13 mouse cellular contexts compared by ENCODE assay signal in the genomic region with DNA sequence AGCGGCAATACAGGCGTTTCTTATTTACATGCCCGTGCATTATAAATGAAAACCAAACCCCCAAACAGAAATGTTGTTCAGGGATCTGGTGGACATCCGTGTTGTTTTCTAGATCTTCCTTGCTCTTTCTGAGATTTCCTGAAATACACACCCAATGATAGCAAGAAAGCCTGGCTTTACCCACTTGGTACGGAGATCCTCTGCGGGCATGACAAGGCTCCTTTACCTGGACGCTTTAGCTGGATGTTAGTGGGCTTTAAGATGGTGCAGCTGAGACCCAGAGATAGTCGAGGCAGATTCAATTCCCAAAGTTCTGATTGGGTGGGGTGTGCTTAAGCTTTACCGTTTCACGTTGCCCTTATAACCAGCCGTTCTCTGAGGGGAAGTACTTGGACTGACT. TPM values are rescaled to one million over a fixed set of nuclear protein-coding genes. Genes with fewer than 3 reads are reported as not detected.
A peak's percentile ranks its signal among the peaks of the same experiment; 100 is the strongest.
DNase-seq lines count a peak whose midpoint lies in the region; ATAC-seq and TF ChIP-seq lines count a peak whose summit lies in the region.
"Had no signal": no experiment of that assay in that cellular context is flagged by ENCODE, and none has a peak within 500 bp of the region (broad histone marks: within the 10 kb centered on the region; RNA-seq: fewer than 3 reads in every experiment).

No protein-coding gene starts in this region.

- no peaks in the 10 kb centered on the region for H3K4me1 ChIP-seq in forebrain, postnatal 0 days (ENCODE audit: insufficient read depth)
- H3K4me1 ChIP-seq in forebrain, embryonic 11.5 days (replicated peaks; ENCODE audit: control insufficient read depth, insufficient read depth, low read length) = 0 out of 2 replicates have a peak, but pooled peaks cover 2% of the 10 kb centered on the region
- peaks cover 12% of the 10 kb centered on the region; the same call in 1 of the 2 replicates for H3K4me1 ChIP-seq in kidney, postnatal 0 days (replicated peaks; ENCODE audit: insufficient read depth, low read length)
- H3K4me1 ChIP-seq in embryonic facial prominence, embryonic 14.5 days (ENCODE audit: control insufficient read depth, insufficient read depth, low read length) = peaks cover 3% of the 10 kb centered on the region; the same call in 1 of the 2 replicates
- H3K4me1 ChIP-seq in liver, embryonic 14.5 days (replicated peaks; ENCODE audit: control insufficient read depth in 2 of 2, insufficient read depth in 2 of 2, low read length in 1 of 2) = peaks cover 0 to 10% of the 10 kb centered on the region in 2 experiments; a peak in 2 of 4 replicates

- H3K27ac ChIP-seq in forebrain, postnatal 0 days (ENCODE audit: low read depth, low read length) = no peak overlapping the region
- no peak overlapping the region for H3K27ac ChIP-seq in forebrain, embryonic 11.5 days (ENCODE audit: low read depth, low read length)
- 0 out of 2 replicates have a peak overlapping the region, but pooled peaks have one; percentile 62 for H3K27ac ChIP-seq in kidney, postnatal 0 days
- H3K27ac ChIP-seq in embryonic facial prominence, embryonic 14.5 days (replicated peaks; ENCODE audit: low read depth, low read length) = no peak overlapping the region
- H3K27ac ChIP-seq in liver, embryonic 14.5 days = no peak overlapping the region
- H3K27ac ChIP-seq: hindbrain, embryonic 15.5 days; midbrain, embryonic 10.5 days had no signal

- TF ChIP-seq CTCF in forebrain, postnatal 0 days (IDR thresholded peaks at IDR 0.05; ENCODE audit: low read depth) = no peak
- no peak for TF ChIP-seq CTCF in kidney, postnatal 0 days (IDR thresholded peaks at IDR 0.05; ENCODE audit: low read depth)
- TF ChIP-seq CTCF in liver, embryonic 14.5 days (IDR thresholded peaks at IDR 0.05; ENCODE audit: low read depth) = no peak

- H3K9ac ChIP-seq in forebrain, postnatal 0 days = no peak overlapping the region
- no peak overlapping the region for H3K9ac ChIP-seq in forebrain, embryonic 11.5 days (ENCODE audit: low read length)
- peak overlapping the region; percentile 53; the same call in 1 of the 2 replicates for H3K9ac ChIP-seq in kidney, postnatal 0 days (ENCODE audit: low read depth, low read length)
- H3K9ac ChIP-seq in embryonic facial prominence, embryonic 14.5 days (ENCODE audit: low read depth, low read length) = no peak overlapping the region
- no peak overlapping the region for H3K9ac ChIP-seq in liver, embryonic 14.5 days (replicated peaks)
- H3K9ac ChIP-seq: hindbrain, embryonic 15.5 days had no signal

- no peak overlapping the region for H3K4me2 ChIP-seq in forebrain, postnatal 0 days (ENCODE audit: low read depth)
- H3K4me2 ChIP-seq in forebrain, embryonic 11.5 days (ENCODE audit: low read depth, low read length, severe bottlenecking) = no peak overlapping the region
- H3K4me2 ChIP-seq in kidney, postnatal 0 days (ENCODE audit: low read length) = peak overlapping the region; percentile 56
- no peak overlapping the region for H3K4me2 ChIP-seq in embryonic facial prominence, embryonic 14.5 days (ENCODE audit: low read depth, low read length)
- H3K4me2 ChIP-seq in liver, embryonic 14.5 days (ENCODE audit: low read depth) = no peak overlapping the region

- DNase-seq in forebrain, postnatal 0 days = no peak
- DNase-seq in forebrain, embryonic 11.5 days (ENCODE audit: low spot score) = no peak
- no peak for DNase-seq in kidney, postnatal 0 days (ENCODE audit: low spot score)
- DNase-seq in kidney, adult 8-10 months = no peak
- DNase-seq in embryonic facial prominence, embryonic 14.5 days (ENCODE audit: low spot score) = no peak
- no peak for DNase-seq in liver, embryonic 14.5 days (ENCODE audit: low read depth in 3 of 3, low spot score in 3 of 3)
- DNase-seq in layer of hippocampus, postnatal 14 days (ENCODE audit: low spot score in 2 of 2) = no peak
- no peak for DNase-seq in urinary bladder, postnatal 4 days (ENCODE audit: low spot score in 2 of 2)
- DNase-seq: layer of hippocampus, postnatal 36 days; spleen, adult 18-20 months had no signal

- H3K9me3 ChIP-seq in forebrain, postnatal 0 days (ENCODE audit: low read length) = no peaks in the 10 kb centered on the region
- H3K9me3 ChIP-seq in forebrain, embryonic 11.5 days (ENCODE audit: control insufficient read depth, low read length) = no peaks in the 10 kb centered on the region
- no peaks in the 10 kb centered on the region for H3K9me3 ChIP-seq in kidney, postnatal 0 days (replicated peaks; ENCODE audit: low read length)
- H3K9me3 ChIP-seq in embryonic facial prominence, embryonic 14.5 days (ENCODE audit: control insufficient read depth, low read length) = no peaks in the 10 kb centered on the region
- no peaks in the 10 kb centered on the region for H3K9me3 ChIP-seq in liver, embryonic 14.5 days (ENCODE audit: control insufficient read depth, low read length)
- H3K9me3 ChIP-seq: hindbrain, embryonic 15.5 days; midbrain, embryonic 10.5 days had no signal

- TF ChIP-seq EP300 in liver, embryonic 14.5 days (IDR thresholded peaks at IDR 0.05; ENCODE audit: low read depth) = no peak

- no peaks in the 10 kb centered on the region for H3K27me3 ChIP-seq in forebrain, postnatal 0 days (ENCODE audit: insufficient read depth, low read length)
- H3K27me3 ChIP-seq in forebrain, embryonic 11.5 days (ENCODE audit: control insufficient read depth, insufficient read depth, low read length) = no peaks in the 10 kb centered on the region
- no peaks in the 10 kb centered on the region for H3K27me3 ChIP-seq in kidney, postnatal 0 days (ENCODE audit: insufficient read depth, low read length)
- H3K27me3 ChIP-seq in embryonic facial prominence, embryonic 14.5 days (replicated peaks; ENCODE audit: control insufficient read depth, insufficient read depth, low read length) = no peaks in the 10 kb centered on the region
- peaks cover 17% of the 10 kb centered on the region for H3K27me3 ChIP-seq in liver, embryonic 14.5 days (ENCODE audit: control insufficient read depth, insufficient read depth, low read length)
- H3K27me3 ChIP-seq: hindbrain, embryonic 15.5 days had no signal

- WGBS in forebrain, postnatal 0 days = 79% methylated on average over 11 of the region's 11 CpGs
- WGBS in forebrain, embryonic 11.5 days = 88% methylated on average over 11 of the region's 11 CpGs
- WGBS in kidney, postnatal 0 days = 62% methylated on average over 11 of the region's 11 CpGs
- 78% methylated on average over 11 of the region's 11 CpGs for WGBS in embryonic facial prominence, embryonic 14.5 days
- WGBS in liver, embryonic 14.5 days (ENCODE audit: insufficient replicate concordance) = 35% methylated on average over 11 of the region's 11 CpGs

- ATAC-seq in forebrain, postnatal 0 days = no peak
- ATAC-seq in forebrain, embryonic 11.5 days (replicated peaks; ENCODE audit: low FRiP score) = no peak
- ATAC-seq in kidney, postnatal 0 days (replicated peaks; ENCODE audit: low FRiP score, low read depth) = no peak
- no peak for ATAC-seq in embryonic facial prominence, embryonic 14.5 days (ENCODE audit: low read depth)
- ATAC-seq in liver, embryonic 14.5 days (ENCODE audit: insufficient read depth) = no peak

- no peaks in the 10 kb centered on the region for H3K36me3 ChIP-seq in forebrain, postnatal 0 days (ENCODE audit: insufficient read depth)
- no peaks in the 10 kb centered on the region for H3K36me3 ChIP-seq in forebrain, embryonic 11.5 days (ENCODE audit: control insufficient read depth, insufficient read depth, low read length)
- H3K36me3 ChIP-seq in kidney, postnatal 0 days (ENCODE audit: insufficient read depth, low read length) = no peaks in the 10 kb centered on the region
- H3K36me3 ChIP-seq in embryonic facial prominence, embryonic 14.5 days (ENCODE audit: control insufficient read depth, insufficient read depth, low read length) = no peaks in the 10 kb centered on the region
- H3K36me3 ChIP-seq in liver, embryonic 14.5 days (replicated peaks; ENCODE audit: control insufficient read depth, insufficient read depth, low read depth) = no peaks in the 10 kb centered on the region
- H3K36me3 ChIP-seq: hindbrain, embryonic 15.5 days; midbrain, embryonic 10.5 days had no signal

- 0 out of 2 replicates have a peak overlapping the region, but pooled peaks have one; percentile 7 for H3K4me3 ChIP-seq in forebrain, postnatal 0 days (ENCODE audit: low read depth, low read length)
- no peak overlapping the region for H3K4me3 ChIP-seq in forebrain, embryonic 11.5 days (ENCODE audit: low read depth, low read length)
- H3K4me3 ChIP-seq in kidney, postnatal 0 days (replicated peaks; ENCODE audit: low read depth, low read length) = peak overlapping the region; percentile 36
- H3K4me3 ChIP-seq in embryonic facial prominence, embryonic 14.5 days (ENCODE audit: low read depth, low read length) = peak overlapping the region; percentile 14; the same call in 1 of the 2 replicates
- peak overlapping the region; percentile 6 to 21; a peak in 2 of 4 replicates for H3K4me3 ChIP-seq in liver, embryonic 14.5 days (ENCODE audit: insufficient read depth in 1 of 2, low read depth in 2 of 2, low read length in 2 of 2)
- H3K4me3 ChIP-seq: hindbrain, embryonic 15.5 days; midbrain, embryonic 10.5 days had no signal

RNA-seq across cellular contexts. Expression of a gene that starts 0.8 kb away (rescaled TPM):
- 17.2 and 24.4 TPM in 2 replicates for total RNA-seq in forebrain, postnatal 0 days (2014; rRNA removed)
- polyA plus RNA-seq in forebrain, postnatal 0 days (2015; fragmentation: Nextera tagmentation; extraction: Ambion mirVana) = 2.4 and 5.2 TPM in 2 replicates
- polyA plus RNA-seq in forebrain, embryonic 11.5 days (2014; fragmentation: Nextera tagmentation; extraction: Ambion mirVana) = 7.1 and 7.6 TPM in 2 replicates
- 15.4 and 17.3 TPM in 2 replicates for polyA plus RNA-seq in kidney, postnatal 0 days (2015; fragmentation: Nextera tagmentation; extraction: Ambion mirVana)
- 10.9 and 13.0 TPM in 2 replicates for polyA plus RNA-seq in embryonic facial prominence, embryonic 14.5 days (2014; fragmentation: Nextera tagmentation; extraction: Ambion mirVana)
- polyA plus RNA-seq in liver, embryonic 14.5 days (2012; rRNA removed) = 1.5 and 2.3 TPM in 2 replicates
- polyA plus RNA-seq in liver, embryonic 14.5 days (2014; fragmentation: Nextera tagmentation; extraction: Ambion mirVana) = 1.5 and 2.4 TPM in 2 replicates
- total RNA-seq in layer of hippocampus, postnatal 14 days (2021) = 10 to 100 TPM; 31.2 to 34.1 TPM
- total RNA-seq: MEL had no signal
